Mouse (Mus musculus) stomach, postnatal 0 days (tissue): Measurements from ENCODE around the gene Cyp2d9. TPM values are rescaled to one million over a fixed set of nuclear protein-coding genes. Genes with fewer than 3 reads are reported as not detected.
"Not testable (repeated sequence)": the region's sequence is repeated elsewhere in the genome, so short reads cannot be mapped to it uniquely, and the experiment has no call there.

ENCODE experiments used
- ATAC-seq: fragments of 200-750 bp; cut with Nextera tagmentation; 2 replicates; pipeline ENCODE4 v1.8.0; 2017; ENCODE audit not compliant: low FRiP score, low TSS enrichment
- DNase-seq: peaks from one replicate; pipeline ENCODE4 v3.0.0-alpha.2; 2016; ENCODE audit warnings: low spot score
- H3K27ac ChIP-seq: fragments of 300-500 bp; sonication (generic); replicated peaks from 2 replicates; pipeline ENCODE4 v1.5.1; 2014; ENCODE audit warnings: mild to moderate bottlenecking, control low read depth
- H3K27me3 ChIP-seq: fragments of 300-500 bp; sonication (generic); 2 replicates; pipeline ENCODE4 v1.6.1; 2014; ENCODE audit warnings: low read length; ENCODE audit not compliant: control insufficient read depth, insufficient read depth
- H3K36me3 ChIP-seq: fragments of 300-500 bp; sonication (generic); 2 replicates; pipeline ENCODE4 v1.6.1; 2014; ENCODE audit warnings: low read length, mixed read lengths; ENCODE audit not compliant: control insufficient read depth, insufficient read depth
- H3K4me1 ChIP-seq: fragments of 300-500 bp; sonication (generic); replicated peaks from 2 replicates; pipeline ENCODE4 v1.6.1; 2014; ENCODE audit warnings: antibody characterized with exemption; ENCODE audit not compliant: control insufficient read depth, insufficient read depth
- H3K4me2 ChIP-seq: fragments of 300-500 bp; sonication (generic); replicated peaks from 2 replicates; pipeline ENCODE4 v1.6.1; 2014; ENCODE audit warnings: low read depth, mild to moderate bottlenecking, control low read depth, moderate library complexity
- H3K4me3 ChIP-seq: fragments of 300-500 bp; sonication (generic); 2 replicates; pipeline ENCODE4 v1.5.1; 2014; ENCODE audit warnings: low read depth, low read length, control low read depth
- H3K9ac ChIP-seq: fragments of 300-500 bp; sonication (generic); 2 replicates; pipeline ENCODE4 v1.6.1; 2014; ENCODE audit warnings: mild to moderate bottlenecking, low read length, control low read depth, mixed read lengths
- H3K9me3 ChIP-seq: fragments of 300-500 bp; sonication (generic); 2 replicates; pipeline ENCODE4 v1.6.1; 2016; ENCODE audit warnings: low read length; ENCODE audit not compliant: control insufficient read depth
- CTCF ChIP-seq: IDR thresholded peaks from 2 replicates; pipeline ENCODE4 v1.5.1; 2016; ENCODE audit warnings: antibody characterized with exemption, low read depth, mild to moderate bottlenecking, moderate library complexity
- EP300 ChIP-seq: optimal IDR thresholded peaks from 2 replicates; pipeline ENCODE3; 2016; ENCODE audit warnings: antibody characterized with exemption
- WGBS: fragments of 180-500 bp; shearing (Covaris S2); extraction: QIAGEN DNeasy Blood & Tissue Kit; methylation state at CpG from one replicate; pipeline ENCODE4 v1.1.7; 2014; 5-methylcytosine and 5-hydroxymethylcytosine counted together
- polyA plus RNA-seq: library from polyadenylated mRNA; unstranded; fragments of >200 nt; fragmentation: Nextera tagmentation; extraction: Ambion mirVana; gene quantifications from 2 replicates; pipeline ENCODE4 v1.2.1, GENCODE M21; 2015

The Cyp2d9 gene
- polyA plus RNA-seq, 1 experiment from 2014 or later = 2.0 TPM

DNA sequence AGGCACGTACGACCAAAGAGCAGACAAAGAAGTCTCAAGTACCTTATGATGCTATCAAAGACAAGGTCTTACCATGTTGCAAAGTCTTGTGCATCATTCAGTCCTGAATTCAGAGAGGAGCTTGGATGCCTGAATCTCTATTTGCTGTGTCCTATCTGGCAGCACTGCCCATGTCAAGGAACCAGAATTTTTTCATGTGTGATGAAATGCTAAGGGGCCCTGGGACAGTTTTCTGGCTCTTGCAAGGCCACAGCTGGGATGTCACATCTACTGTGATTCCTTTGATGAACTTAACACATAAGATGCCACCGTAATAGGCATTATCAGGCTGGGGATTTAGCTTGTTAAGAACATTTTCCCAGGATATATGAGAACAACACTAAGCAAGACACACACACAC, 1.8 kb downstream of the Cyp2d9 start:
- H3K9me3 ChIP-seq = no peaks in the 10 kb centered on the region
- DNase-seq (no peak), ATAC-seq (no peak)
- no peaks in the 10 kb centered on the region for H3K36me3 ChIP-seq
- no peaks in the 10 kb centered on the region for H3K4me1 ChIP-seq
- no peak overlapping the region for H3K27ac ChIP-seq
- H3K4me3 ChIP-seq = no peak overlapping the region
- H3K4me2 ChIP-seq = no peak overlapping the region
- 80% methylated on average over 3 of the region's 3 CpGs for WGBS
- TF ChIP-seq EP300 = no peak
- no peak for TF ChIP-seq CTCF
- H3K27me3 ChIP-seq = no peaks in the 10 kb centered on the region
- H3K9ac ChIP-seq = no peak overlapping the region

GRCm38 (mm10) chr15:82435606-82436005, 2.4 kb downstream of the Cyp2d9 start:
- H3K9ac ChIP-seq = no peak overlapping the region

DNA sequence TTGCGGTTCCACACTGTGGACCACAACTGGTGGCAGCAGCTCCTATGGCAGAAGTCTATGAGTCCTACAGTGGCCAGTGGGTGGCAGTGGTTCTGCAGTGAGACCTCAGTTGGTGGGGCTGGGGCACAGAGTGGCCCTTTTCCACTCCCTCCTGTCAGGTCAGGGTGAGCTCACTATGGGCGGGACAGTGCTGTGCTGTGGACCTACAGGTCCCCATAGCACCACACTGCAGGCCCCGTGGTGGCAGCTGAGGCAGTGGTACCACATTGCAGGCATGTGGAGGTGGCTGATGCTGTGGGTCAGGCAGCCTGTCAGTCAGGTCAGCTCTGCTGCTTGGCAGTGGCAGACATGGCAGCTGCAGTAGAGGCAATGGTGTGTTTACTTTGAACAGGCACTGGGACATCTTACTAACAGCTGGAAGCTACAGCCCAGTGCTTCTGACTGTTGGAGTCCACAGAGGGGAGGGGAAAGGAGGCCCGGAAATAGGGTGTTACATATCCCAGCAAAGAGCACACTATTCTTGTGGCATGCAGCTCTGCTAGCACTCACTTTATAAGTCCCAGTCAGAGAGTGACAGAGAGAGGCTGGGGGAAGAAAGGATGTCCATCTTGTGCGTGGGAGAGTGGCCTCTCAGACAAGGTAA, 4.9 kb downstream of the Cyp2d9 start:
- no peak overlapping the region for H3K4me3 ChIP-seq
- H3K4me1 ChIP-seq = no peaks in the 10 kb centered on the region
- DNase-seq (peak; percentile 53), ATAC-seq (peak; percentile 85)
- WGBS = 52% methylated on average over 5 of the region's 5 CpGs
- H3K9ac ChIP-seq = no peak overlapping the region
- no peaks in the 10 kb centered on the region for H3K9me3 ChIP-seq
- H3K27me3 ChIP-seq = no peaks in the 10 kb centered on the region
- no peak overlapping the region for H3K4me2 ChIP-seq
- H3K36me3 ChIP-seq = no peaks in the 10 kb centered on the region
- TF ChIP-seq CTCF (peak; percentile 48; the same call in 1 of the 2 replicates), EP300 (no peak)
- H3K27ac ChIP-seq = no peak overlapping the region

More at GRCm38 (mm10) chr15:82435606-82436005, 2.4 kb downstream of the Cyp2d9 start:
- Histone ChIP-seq H3K27ac (no peak overlapping the region), H3K4me3 (no peak overlapping the region), H3K4me1 (no peaks in the 10 kb centered on the region), H3K9me3 (no peaks in the 10 kb centered on the region), H3K36me3 (no peaks in the 10 kb centered on the region), H3K4me2 (no peak overlapping the region), H3K27me3 (no peaks in the 10 kb centered on the region)
- no peak for DNase-seq
- WGBS = 83% methylated on average over 2 of the region's 2 CpGs
- no peak for ATAC-seq
- TF ChIP-seq EP300 (no peak), CTCF (no peak)

DNA sequence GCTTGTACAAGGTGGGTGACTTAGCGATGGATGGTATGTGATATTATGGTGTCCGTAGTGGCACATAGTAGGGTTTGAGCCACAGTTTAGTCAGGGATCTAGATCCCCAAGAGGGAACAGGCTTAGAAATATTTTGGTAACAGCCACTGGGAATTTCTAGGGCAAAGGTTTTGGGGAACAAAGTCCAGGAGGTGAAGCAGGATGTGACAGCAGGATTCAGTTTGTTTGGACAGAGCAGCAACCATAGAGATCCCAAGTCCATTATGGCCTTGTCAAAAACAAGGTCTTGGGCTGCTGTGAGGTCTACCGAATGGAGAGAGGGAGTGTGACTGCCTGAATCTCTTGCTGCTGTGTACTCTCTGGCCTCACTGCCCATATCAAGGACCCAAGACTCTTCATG, 10.4 kb downstream of the Cyp2d9 start:
- H3K4me2 ChIP-seq = no peak overlapping the region
- no peaks in the 10 kb centered on the region for H3K36me3 ChIP-seq
- DNase-seq (no peak), ATAC-seq (no peak)
- H3K4me1 ChIP-seq = no peaks in the 10 kb centered on the region
- no peak for TF ChIP-seq CTCF
- TF ChIP-seq EP300 = no peak
- H3K27me3 ChIP-seq = no peaks in the 10 kb centered on the region
- no peak overlapping the region for H3K27ac ChIP-seq
- H3K9me3 ChIP-seq = no peaks in the 10 kb centered on the region
- 91% methylated on average over 3 of the region's 3 CpGs for WGBS
- no peak overlapping the region for H3K4me3 ChIP-seq
- no peak overlapping the region for H3K9ac ChIP-seq

DNA sequence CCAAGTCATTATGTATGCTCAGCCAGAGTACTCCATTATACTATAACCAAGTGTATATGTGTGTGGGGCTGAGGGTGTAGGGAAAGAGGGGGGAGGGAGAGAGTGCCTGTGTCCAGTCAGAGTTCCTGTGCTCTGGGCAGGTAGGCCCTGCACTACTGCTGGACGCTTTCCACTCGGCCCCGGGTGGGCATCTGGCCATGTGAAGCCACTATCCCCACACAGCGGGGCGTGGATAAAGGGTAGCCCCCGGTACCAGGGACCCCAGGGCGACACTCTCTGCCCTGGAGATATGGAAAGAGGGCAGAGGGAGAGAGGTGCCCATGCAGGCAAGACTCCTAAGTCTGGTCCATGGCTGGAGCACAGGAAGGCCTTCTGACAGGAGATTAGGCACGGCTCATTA, 12.0 kb downstream of the Cyp2d9 start:
- DNase-seq (no peak), ATAC-seq (no peak)
- no peaks in the 10 kb centered on the region for H3K4me1 ChIP-seq
- WGBS = 79% methylated on average over 8 of the region's 8 CpGs
- no peak overlapping the region for H3K4me2 ChIP-seq
- no peak overlapping the region for H3K4me3 ChIP-seq
- H3K9me3 ChIP-seq = no peaks in the 10 kb centered on the region
- no peaks in the 10 kb centered on the region for H3K36me3 ChIP-seq
- H3K27me3 ChIP-seq = no peaks in the 10 kb centered on the region
- no peak overlapping the region for H3K27ac ChIP-seq
- TF ChIP-seq EP300 = no peak
- no peak for TF ChIP-seq CTCF
- H3K9ac ChIP-seq = no peak overlapping the region

- DNase-seq, H3K9ac ChIP-seq, H3K36me3 ChIP-seq, H3K27ac ChIP-seq, H3K9me3 ChIP-seq, H3K4me3 ChIP-seq, H3K4me2 ChIP-seq, H3K4me1 ChIP-seq, H3K27me3 ChIP-seq: not testable (repeated sequence)
- ATAC-seq = peak; percentile 84; the same call in 1 of the 2 replicates
- 43% methylated on average over 2 of the region's 2 CpGs for WGBS
Measured at GRCm38 (mm10) chr15:82450045-82450444, 16.8 kb downstream of the Cyp2d9 start.

DNA sequence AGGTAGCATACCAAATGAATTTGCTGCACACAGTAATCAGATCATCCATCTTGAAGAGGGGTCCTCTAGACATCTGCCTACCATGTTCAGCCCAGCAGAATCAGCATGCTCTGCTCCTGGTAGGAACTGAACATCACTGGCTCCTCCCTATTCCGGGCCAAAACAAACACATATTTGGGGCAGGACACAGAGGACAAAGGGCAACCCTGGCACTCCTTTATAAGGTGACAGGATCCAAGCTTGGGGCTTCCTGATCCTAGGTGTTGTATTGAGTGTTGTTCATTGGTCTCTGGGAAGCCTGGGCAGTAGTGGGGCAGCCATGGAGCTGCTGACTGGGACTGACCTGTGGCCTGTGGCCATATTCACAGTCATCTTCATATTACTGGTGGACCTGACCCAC, 18.9 kb downstream of the Cyp2d9 start:
- H3K36me3 ChIP-seq, DNase-seq, ATAC-seq, H3K4me2 ChIP-seq, H3K4me3 ChIP-seq, H3K4me1 ChIP-seq, H3K27me3 ChIP-seq, H3K9ac ChIP-seq, H3K9me3 ChIP-seq, H3K27ac ChIP-seq: not testable (repeated sequence)
- WGBS = 72% methylated on average over 1 of the region's 1 CpGs

- H3K27me3 ChIP-seq, H3K36me3 ChIP-seq, H3K9me3 ChIP-seq, H3K27ac ChIP-seq, H3K4me3 ChIP-seq, ATAC-seq, H3K4me1 ChIP-seq, H3K9ac ChIP-seq, H3K4me2 ChIP-seq: not testable (repeated sequence)
- WGBS = 88% methylated on average over 6 of the region's 6 CpGs
- peak; percentile 5 for DNase-seq
Measured at GRCm38 (mm10) chr15:82453501-82453900, 20.3 kb downstream of the Cyp2d9 start.
